Mouse (Mus musculus): ENCODE results near the gene Hist2h3c2.

DNA sequence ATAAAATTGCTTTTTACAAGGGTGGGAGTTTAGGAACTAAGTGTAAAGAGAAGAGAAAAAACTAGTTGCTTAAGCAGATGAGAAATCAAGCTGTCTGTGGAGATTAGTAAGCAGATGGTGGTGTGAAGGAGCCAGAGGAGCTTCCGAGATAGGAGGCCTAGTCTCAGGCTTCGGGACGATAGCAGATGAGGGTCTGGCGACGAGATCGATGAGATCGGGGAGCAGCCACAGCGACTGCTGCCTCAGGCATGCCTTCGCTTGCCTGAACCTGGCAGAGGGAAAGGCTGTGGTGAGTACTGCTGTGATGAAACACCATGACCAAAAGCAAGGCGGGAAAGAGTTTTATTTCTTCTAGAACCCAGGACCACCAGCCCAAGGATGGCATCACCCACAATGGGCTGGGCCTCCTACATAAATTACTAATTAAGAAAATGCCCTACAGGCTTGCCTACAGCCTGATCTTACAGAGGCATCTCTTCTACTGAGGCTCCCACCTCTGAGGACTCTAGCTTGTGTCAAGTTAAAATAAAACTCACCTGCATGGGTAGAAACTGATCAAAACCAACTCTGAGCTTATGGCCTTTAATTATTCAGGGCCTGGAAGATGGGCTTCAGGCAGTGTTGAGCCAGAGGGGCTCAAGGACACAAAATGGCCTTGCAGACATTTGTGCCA, 15.9 kb upstream of the Hist2h3c2 start:
- TF ChIP-seq CTCF (IDR thresholded peaks at IDR 0.05; ENCODE audit: low read depth) (no peak), EP300 (IDR thresholded peaks at IDR 0.05; ENCODE audit: low read depth) (no peak)
